Mouse (Mus musculus): ENCODE measurements around the gene Usp34.
"Not testable (repeated sequence)": the region's sequence is repeated elsewhere in the genome, so short reads cannot be mapped to it uniquely, and the experiment has no call there.

Gene Usp34

GRCm38 (mm10) chr11:23357226-23357625 lies 50.5 kb downstream of the Usp34 start:
- not testable (repeated sequence) for DNase-seq (ENCODE audit: extremely low spot score, low read depth, low spot score)

GRCm38 (mm10) chr11:23359687-23360235 lies 53.1 kb downstream of the Usp34 start:
- not testable (repeated sequence) for DNase-seq (ENCODE audit: extremely low spot score, low read depth, low spot score)

DNA sequence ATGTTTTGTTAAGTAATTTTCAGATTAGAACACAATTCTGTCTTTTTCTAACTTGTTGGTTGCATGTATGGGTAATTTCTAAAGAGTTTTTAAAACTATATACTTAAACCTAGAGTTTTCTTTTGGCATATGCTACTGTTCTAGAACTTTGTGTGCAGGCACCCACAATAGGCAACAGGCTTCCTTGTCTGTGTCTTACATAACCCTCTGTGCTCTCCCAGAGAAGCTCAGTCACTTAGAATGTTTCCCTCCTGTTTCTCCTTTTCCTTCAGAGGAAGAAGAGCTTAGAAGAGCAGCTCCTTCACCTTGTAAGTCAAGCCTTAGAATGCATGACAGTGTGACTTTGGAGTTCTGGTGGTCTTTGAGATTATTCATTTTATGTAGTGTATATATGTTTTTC lies 55.6 kb downstream of the Usp34 start:
- DNase-seq (ENCODE audit: extremely low spot score, low read depth, low spot score): no peak

DNA sequence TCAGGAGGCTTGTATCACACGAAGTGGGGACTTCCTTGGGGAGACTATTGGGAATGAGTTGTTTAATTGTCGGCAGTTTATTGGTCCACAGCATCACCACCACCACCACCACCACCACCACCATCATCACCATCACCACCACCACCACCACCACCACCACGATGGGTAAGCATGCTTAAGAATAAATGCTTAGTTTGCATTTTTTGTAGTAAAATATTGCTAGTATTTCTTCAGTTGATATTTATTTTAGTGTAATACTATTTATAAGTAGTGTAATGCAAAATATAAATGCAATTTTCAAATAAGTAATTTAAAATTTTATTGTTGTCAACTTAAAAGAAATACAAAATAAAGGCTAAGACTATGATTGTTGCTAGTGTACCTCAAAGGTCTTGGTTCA lies 57.7 kb downstream of the Usp34 start:
- no peak for DNase-seq (ENCODE audit: extremely low spot score, low read depth, low spot score)

DNA sequence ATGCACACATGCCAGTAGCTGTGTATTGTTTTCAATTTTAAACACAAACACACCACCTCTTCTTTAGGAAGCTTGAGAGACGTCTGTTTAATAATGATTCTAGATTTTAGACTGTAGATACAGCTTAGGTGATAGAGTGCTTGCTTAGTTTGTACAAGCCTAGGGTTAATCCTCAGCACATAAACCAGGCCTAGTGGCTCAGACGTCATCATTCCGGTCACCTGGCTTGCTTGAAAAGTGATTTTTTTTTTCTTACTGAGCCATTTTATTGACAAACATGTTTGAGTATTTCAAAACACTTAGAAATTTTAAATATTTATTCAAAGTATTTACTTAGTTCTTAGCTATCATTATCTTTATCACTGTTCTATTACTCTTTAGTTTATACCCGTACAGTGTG lies 65.3 kb downstream of the Usp34 start:
- no peak for DNase-seq (ENCODE audit: extremely low spot score, low read depth, low spot score)

- no peak for DNase-seq (ENCODE audit: extremely low spot score, low read depth, low spot score)
These were observed 65.8 kb downstream of the Usp34 start for GRCm38 (mm10) chr11:23372490-23372889.

GRCm38 (mm10) chr11:23380055-23380454 lies 73.4 kb downstream of the Usp34 start:
- no peak for DNase-seq (ENCODE audit: extremely low spot score, low read depth, low spot score)

DNA sequence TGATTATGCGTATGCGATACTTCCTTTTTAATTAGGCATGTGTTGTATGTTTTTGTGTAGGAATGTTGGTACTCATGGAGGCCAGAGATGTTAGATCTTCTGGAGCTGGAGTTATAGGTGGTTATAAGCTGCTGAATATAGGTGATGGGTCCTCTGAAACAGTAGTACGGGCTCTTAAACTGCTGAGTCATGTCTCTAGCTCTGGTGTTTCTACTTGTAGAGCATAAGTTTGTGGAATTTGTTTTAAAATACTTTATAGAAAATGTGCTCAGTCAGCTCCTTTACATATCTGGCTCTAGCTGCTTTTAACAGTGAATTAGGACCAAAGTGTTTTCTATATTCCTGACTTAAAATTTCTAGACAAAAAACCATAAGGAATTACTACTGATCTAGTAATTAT lies 73.9 kb downstream of the Usp34 start:
- no peak for DNase-seq (ENCODE audit: extremely low spot score, low read depth, low spot score)

DNA sequence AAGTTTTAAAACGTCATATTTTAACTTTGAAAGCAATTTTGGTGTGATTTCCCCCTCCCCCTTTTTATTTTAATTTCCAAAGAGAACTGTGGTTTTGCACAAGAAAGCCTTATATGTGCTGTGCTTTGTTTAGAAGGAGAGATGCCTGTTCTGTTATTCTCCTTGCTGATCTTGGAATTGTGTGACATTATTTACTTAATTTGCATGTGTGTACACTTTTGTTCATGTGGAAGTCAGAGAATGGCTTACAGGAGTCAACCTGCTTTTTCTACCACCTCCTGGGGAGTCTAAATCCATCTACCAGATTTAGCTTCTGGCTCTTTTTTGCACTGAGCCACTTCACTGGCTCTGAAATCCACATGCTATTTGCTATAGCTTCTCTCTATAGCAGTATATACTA lies 76.1 kb downstream of the Usp34 start:
- DNase-seq (ENCODE audit: extremely low spot score, low read depth, low spot score): no peak

DNA sequence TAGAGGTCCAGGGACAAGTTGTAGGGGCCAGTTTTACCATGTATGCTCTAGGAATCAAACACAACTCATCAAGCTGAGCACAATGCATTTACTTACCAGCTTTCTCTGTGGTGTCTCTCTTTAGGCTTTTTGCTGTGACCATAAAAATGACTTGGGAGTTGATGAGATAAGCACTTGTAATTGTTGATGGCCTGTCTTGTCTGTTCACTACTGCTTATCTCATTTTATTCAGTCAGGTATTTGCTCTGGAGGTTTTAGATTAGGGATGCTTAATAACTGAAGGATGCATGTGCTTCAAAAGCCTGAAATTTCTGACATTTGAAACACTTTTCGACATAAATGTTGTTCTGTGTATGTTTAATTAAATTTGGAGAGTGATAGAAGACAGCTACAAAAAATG lies 83.0 kb downstream of the Usp34 start:
- no peak for DNase-seq (ENCODE audit: extremely low spot score, low read depth, low spot score)

GRCm38 (mm10) chr11:23392567-23392966 lies 85.9 kb downstream of the Usp34 start:
- DNase-seq (ENCODE audit: extremely low spot score, low read depth, low spot score): no peak

DNA sequence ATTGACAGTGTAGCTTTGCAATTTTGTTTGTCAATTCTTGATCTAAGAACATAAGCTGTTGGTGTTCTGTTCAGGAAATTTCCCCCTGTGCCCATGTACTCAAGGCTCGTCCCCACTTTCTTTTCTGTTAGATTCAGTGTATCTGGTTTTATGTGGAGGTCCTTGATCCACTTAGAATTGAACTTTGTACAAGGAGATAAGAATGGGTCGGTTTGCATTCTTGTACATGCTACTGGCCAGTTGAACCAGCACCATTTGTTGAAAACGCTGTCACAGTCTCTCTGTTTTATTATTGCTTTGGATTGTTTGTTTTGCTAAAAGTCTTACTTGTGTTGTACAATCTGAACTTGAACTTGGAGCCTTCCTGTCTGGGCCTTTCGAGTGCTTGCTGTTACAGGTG lies 89.9 kb downstream of the Usp34 start:
- no peak for DNase-seq (ENCODE audit: extremely low spot score, low read depth, low spot score)

- DNase-seq (ENCODE audit: extremely low spot score, low read depth, low spot score): no peak
These were observed 94.5 kb downstream of the Usp34 start for GRCm38 (mm10) chr11:23400978-23401776.

DNA sequence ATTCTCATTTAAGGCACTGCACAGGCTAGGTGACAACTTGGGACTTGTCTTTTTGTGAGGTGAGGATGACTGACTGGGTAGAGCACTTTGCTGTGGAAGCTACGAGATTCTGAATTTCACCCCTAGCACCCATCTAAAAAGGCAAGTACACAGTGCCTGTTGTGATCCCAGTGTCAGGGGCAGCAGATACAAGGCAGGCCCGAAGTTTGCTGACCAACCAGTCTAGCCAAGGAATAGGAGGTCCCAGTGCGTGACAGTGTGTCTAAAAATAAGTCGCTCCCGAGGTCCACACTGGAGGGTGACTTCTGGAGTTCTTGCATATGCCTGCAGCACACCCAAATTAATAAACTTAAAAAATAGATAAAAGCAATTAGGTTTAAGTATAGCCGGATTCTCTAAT lies 121.6 kb downstream of the Usp34 start:
- DNase-seq (ENCODE audit: extremely low spot score, low read depth, low spot score): no peak

DNA sequence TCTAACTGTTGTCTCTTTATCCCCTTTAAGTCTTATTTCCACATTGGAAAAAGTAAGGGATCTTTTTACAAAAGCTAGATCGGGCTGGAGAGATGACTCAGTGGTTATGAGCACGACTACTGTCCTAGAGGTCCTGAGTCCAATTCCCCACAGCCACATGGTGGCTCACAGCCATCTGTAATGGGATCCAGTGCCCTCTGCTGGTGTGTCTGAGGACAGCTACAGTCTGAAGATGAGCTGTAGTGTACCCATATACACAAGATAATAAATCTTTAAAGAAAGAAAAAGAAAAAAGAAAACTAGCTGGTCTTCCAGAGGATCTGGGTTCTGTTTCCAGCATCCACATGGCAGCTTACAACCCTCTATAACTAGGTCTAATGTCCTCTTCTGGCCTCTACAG lies 123.3 kb downstream of the Usp34 start:
- DNase-seq (ENCODE audit: extremely low spot score, low read depth, low spot score): no peak

DNA sequence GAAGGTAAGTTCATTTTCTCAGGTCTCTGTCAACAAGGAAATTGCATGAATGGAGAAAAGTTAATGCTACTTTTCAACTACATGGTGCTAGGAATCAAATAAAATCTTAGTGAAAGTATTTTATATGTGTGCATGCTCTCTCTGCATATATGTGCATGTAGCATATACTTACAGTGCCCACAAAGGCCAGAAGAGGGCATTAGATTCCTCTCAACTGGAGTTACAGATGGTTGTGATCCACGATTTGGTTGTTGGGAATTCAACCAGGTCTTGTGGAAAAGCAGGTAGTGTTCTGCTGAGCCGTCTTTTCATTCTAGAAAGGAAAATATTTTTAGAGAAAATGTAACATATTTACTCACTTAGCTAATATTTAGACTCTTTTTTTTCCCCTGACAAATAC lies 129.4 kb downstream of the Usp34 start:
- DNase-seq (ENCODE audit: extremely low spot score, low read depth, low spot score): no peak

DNA sequence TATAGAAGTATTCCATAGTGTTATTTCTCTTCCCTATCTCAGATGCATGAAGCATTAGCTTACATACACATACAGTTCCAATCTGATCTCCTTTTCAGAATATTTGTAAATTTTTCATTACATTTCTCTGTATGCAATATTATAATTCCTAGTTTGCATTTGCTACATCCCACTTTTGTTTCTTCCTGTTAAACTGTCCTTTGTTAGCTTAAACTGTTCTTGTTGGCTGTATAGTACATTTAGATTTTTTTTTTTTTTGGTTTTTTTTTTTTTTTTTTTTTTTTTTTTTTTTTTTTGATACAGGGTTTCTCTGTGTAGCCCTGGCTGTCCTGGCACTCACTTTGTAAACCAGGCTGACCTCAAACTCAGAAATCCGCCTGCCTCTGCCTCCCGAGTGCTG lies 159.2 kb downstream of the Usp34 start:
- not testable (repeated sequence) for DNase-seq (ENCODE audit: extremely low spot score, low read depth, low spot score)

DNA sequence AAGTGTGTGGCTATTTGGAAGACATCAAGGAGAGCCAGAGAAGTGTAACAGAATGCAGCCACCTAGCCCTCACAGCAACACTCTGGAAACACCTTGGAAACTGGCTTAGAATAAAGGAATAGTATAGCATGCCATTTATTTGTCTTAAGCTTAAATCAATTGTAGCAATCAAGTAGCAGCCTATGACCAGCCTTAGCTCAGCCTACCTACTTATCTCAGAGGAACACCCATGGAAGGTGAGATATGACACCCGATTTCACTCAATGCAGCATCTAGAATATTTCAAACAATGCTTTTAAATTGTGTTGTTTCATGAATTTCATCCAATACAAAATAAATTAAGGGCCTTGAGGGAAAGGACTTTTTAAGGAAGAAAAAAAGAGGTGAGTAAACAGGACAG lies 183.3 kb downstream of the Usp34 start:
- no peak for DNase-seq (ENCODE audit: extremely low spot score, low read depth, low spot score)

DNA sequence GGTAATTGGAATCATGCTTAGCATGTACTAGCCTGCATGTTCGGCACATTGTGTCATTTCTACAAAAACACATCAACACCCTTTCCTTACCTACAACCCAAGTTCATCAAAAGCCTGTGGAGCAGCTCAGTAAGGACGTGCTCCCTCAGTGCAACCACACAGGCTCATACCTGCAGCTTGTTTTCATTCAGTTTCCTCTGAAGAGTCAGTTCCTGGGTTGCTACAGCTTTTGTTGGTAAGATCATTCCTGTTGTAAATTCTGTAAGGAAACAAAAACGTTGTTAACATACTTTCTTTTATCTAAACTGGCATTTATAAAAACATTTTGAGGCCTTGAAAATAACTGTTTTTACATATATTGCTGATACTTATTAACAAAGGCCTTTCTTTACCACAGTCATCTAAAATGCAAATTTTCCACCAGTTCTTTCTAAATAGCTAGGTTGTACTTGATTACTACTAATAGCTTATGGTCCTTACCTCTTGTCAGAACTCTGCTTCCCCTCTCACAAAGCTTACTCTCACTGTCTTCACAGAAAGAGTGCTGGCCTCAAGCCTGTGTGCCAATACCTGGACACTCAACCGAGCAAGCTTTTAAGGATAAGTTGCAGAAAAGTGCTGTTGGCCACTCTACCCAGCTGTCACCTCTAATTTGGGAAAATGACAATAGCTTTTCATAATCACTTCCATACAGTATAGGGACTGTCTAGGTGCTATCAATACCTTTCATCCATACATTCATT lies 185.5 kb downstream of the Usp34 start:
- DNase-seq (ENCODE audit: extremely low spot score, low read depth, low spot score): no peak

GRCm38 (mm10) chr11:23495231-23495630 lies 188.5 kb downstream of the Usp34 start:
- no peak for DNase-seq (ENCODE audit: extremely low spot score, low read depth, low spot score)

DNA sequence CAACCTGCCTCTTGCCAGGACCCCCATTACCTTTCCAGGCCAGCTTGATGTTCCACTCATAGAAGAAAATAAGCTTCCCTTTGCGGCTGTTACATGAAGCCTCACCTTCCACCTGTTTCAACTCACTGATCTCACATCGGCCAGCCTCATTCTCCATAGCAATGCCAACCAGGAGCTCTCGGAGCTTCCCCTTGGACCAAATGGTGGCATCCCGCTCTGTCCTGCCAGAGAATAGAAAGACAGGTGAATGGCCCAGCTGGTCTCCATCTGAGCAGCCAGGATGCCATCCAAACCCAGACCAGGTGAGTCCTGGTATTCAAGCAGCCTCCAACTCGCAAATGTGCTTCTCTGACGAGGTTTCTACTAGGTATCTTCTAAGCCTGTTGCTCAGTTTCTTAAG lies 190.0 kb downstream of the Usp34 start:
- no peak for DNase-seq (ENCODE audit: extremely low spot score, low read depth, low spot score)

GRCm38 (mm10) chr11:23497335-23497717 lies 190.6 kb downstream of the Usp34 start:
- peak; percentile 28 for DNase-seq (ENCODE audit: extremely low spot score, low read depth, low spot score)

Measured in hindlimb bud, embryonic 11.5 days (tissue).